Mouse (Mus musculus) neural tube, embryonic 15.5 days (tissue): ENCODE data around the gene Dap. TPM values are rescaled to one million over a fixed set of nuclear protein-coding genes. Genes with fewer than 3 reads are reported as not detected.
A peak's percentile ranks its signal among the peaks of the same experiment; 100 is the strongest.

Experiments
- ATAC-seq: fragments of 200-750 bp; cut with Nextera tagmentation; 2 replicates; pipeline ENCODE4 v1.8.0; 2017; ENCODE audit warnings: mild to moderate bottlenecking, moderate TSS enrichment, moderate library complexity; ENCODE audit not compliant: low FRiP score
- H3K27ac ChIP-seq: fragments of 300-500 bp; sonication (generic); replicated peaks from 2 replicates; pipeline ENCODE4 v1.5.1; 2015; ENCODE audit warnings: mild to moderate bottlenecking, inconsistent platforms
- H3K27me3 ChIP-seq: fragments of 300-500 bp; sonication (generic); replicated peaks from 2 replicates; pipeline ENCODE4 v1.6.1; 2015; ENCODE audit warnings: inconsistent platforms
- H3K36me3 ChIP-seq: fragments of 300-500 bp; sonication (generic); 2 replicates; pipeline ENCODE4 v1.6.1; 2015; ENCODE audit warnings: inconsistent platforms
- H3K4me1 ChIP-seq: fragments of 300-500 bp; sonication (generic); 2 replicates; pipeline ENCODE4 v1.6.1; 2015; ENCODE audit warnings: inconsistent platforms
- H3K4me2 ChIP-seq: fragments of 300-500 bp; sonication (generic); 2 replicates; pipeline ENCODE4 v1.6.1; 2015; ENCODE audit warnings: inconsistent platforms, mild to moderate bottlenecking, moderate library complexity
- H3K4me3 ChIP-seq: fragments of 300-500 bp; sonication (generic); replicated peaks from 2 replicates; pipeline ENCODE4 v1.5.1; 2015; ENCODE audit warnings: mild to moderate bottlenecking, inconsistent platforms
- H3K9ac ChIP-seq: fragments of 300-500 bp; sonication (generic); replicated peaks from 2 replicates; pipeline ENCODE4 v1.6.1; 2015; ENCODE audit warnings: mild to moderate bottlenecking, inconsistent platforms
- H3K9me3 ChIP-seq: fragments of 300-500 bp; sonication (generic); replicated peaks from 2 replicates; pipeline ENCODE4 v1.6.1; 2016; ENCODE audit warnings: inconsistent platforms
- WGBS: fragments of 180-500 bp; shearing (Covaris S2); methylation state at CpG from one replicate; pipeline ENCODE4 v1.1.7; 2015; ENCODE audit warnings: mixed read lengths; 5-methylcytosine and 5-hydroxymethylcytosine counted together
- polyA plus RNA-seq: library from polyadenylated mRNA; unstranded; fragments of >200 nt; fragmentation: Nextera tagmentation; extraction: Ambion mirVana; gene quantifications from 2 replicates; pipeline ENCODE4 v1.2.1, GENCODE M21; 2015

The Dap gene
- polyA plus RNA-seq, 1 experiment from 2014 or later, result 28.2 TPM

DNA sequence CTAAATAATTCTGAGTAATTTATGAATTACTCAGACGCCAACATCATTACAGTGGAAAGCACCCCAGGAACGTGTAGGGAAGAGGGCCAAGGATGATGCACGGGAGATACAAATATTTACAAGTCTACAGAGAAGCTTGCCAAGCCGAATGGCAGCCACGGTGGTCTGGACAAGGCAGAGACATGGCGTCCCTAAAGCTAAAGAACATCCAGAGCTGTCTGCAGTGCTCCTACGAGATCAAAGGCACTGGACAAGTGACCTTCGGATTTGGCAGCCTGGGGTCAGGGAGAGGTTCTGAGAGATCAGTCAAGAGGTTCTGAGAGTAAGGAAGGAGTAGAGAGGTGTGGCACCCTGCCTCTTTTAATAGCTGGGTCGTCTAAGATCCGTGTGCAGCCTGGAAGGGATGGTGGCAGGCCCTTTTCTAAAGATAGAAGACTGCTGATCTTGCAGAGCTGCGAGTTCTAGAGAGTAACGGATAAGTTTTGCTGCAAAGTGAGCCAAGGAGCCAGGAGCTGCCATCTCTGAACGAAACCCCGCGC lies 449 bp upstream of the Dap start:
- ATAC-seq, result peak; percentile 36
- Histone ChIP-seq H3K9ac (peak overlapping the region; percentile 80), H3K27ac (peak overlapping the region; percentile 76)

DNA sequence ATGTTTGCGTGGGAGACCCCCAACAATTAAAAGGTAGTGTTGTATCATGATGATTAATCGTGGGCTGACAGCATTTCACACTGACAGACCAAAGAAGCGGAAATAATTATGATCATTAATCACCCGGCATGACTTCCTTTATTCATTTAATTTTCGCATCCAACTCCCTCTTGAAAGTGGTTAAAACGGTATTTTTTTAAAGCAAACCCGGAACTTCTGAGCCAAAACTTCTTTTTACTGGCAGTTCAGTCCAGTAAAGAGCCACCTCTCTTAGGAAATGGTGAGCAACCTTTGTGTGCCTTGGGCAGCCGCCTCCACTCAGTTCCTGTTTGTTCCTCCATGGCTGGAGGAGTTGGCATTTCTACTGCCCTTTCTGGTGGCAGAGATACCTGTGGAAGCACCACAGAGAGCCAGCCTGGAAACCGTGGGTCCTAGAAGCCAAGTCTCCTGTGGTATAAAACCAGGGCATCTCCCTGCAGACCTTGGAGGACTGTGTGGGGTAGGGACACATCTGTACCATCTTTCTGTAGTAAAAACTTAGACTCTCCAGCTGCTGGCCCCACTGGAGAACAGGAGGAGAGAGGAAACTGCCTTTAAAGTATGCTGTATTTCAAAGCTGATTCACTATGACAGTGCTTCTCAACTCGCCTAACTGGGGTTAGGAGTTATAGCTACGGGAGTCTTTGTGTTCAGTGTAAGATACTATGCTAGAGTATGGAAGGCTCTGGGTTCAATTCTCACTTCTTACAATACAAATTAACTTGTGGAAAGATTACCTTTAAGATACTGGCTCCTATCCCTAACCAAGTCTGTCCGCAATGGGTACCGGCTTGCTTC lies 910 bp downstream of the Dap start:
- Histone ChIP-seq H3K9ac (peak overlapping the region; percentile 80), H3K9me3 (no peaks in the 10 kb centered on the region), H3K4me3 (peak overlapping the region; percentile 85), H3K27ac (peak overlapping the region; percentile 88), H3K27me3 (no peaks in the 10 kb centered on the region), H3K4me2 (peak overlapping the region; percentile 71), H3K4me1 (peaks cover 18% of the 10 kb centered on the region), H3K36me3 (no peaks in the 10 kb centered on the region)
- WGBS, result 33% methylated on average over 13 of the region's 13 CpGs
- ATAC-seq, result no peak

More for the DNA sequence above, 449 bp upstream of the Dap start:
- Histone ChIP-seq H3K4me2 (peak overlapping the region; percentile 71), H3K4me3 (peak overlapping the region; percentile 85), H3K27me3 (no peaks in the 10 kb centered on the region), H3K36me3 (no peaks in the 10 kb centered on the region), H3K4me1 (peaks cover 18% of the 10 kb centered on the region), H3K9me3 (no peaks in the 10 kb centered on the region)
- WGBS, result 42% methylated on average over 15 of the region's 15 CpGs

DNA sequence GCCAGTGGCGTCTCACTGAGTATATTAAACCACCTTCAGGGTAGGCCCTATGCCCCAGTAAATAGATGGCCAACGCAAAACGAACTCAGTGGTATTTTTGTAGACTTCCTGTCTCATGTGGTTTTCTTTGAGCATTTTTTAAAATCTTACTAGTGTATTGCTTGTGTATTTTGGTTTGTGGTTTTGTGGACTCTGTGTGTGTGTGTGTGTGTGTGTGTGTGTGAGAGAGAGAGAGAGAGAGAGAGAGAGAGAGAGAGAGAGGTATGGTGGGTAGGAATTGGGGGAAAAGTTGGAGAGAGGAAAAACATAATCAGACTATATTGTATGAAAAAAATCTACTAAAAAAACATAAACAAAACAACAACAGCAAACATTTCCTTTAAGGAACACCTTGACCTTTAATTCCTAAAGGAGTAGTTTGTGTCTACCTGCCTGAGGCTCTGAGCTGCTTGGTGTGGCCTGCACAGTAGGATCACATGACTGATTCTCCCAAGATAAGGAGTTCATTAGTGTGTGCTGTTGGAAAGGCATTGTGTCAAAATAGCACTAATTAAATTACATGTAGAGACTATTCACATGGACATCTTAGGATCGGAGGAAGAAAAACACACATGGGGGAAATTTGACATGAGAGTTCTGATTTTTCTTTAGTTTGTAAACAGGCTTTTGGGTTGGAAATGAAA lies 1.7 kb downstream of the Dap start:
- WGBS, result 83% methylated on average over 4 of the region's 4 CpGs
- H3K4me3 ChIP-seq, result peak overlapping the region; percentile 85; the same call in 1 of the 2 replicates

DNA sequence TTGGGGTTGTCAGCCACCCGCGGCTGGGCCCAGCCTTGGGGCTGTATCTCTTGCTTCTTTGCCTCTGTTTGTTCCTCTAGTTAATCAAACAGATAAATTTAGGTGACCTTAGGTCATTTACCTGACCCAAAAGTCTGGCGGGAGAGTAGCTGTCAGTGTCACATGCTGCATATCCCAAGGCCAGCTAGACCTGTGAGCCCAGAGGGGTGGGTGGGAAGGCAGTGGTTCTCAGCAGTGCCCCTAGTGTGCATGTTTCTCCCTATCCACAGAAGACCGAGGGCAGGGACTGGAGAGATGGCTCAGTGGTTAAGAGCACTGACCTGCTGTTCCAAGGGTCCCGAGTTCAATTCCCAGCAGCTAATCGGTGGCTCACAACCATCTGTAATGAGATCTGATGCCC lies 2.4 kb downstream of the Dap start:
- 77% methylated on average over 6 of the region's 6 CpGs for WGBS
- ATAC-seq, result no peak
- H3K36me3 ChIP-seq, result no peaks in the 10 kb centered on the region
- no peak overlapping the region for H3K9ac ChIP-seq
- no peaks in the 10 kb centered on the region for H3K9me3 ChIP-seq
- H3K27me3 ChIP-seq, result no peaks in the 10 kb centered on the region
- no peak overlapping the region for H3K4me3 ChIP-seq
- peaks cover 18% of the 10 kb centered on the region for H3K4me1 ChIP-seq
- H3K4me2 ChIP-seq, result no peak overlapping the region; the same call in 1 of the 2 replicates
- H3K27ac ChIP-seq, result no peak overlapping the region

More for the DNA sequence above, 1.7 kb downstream of the Dap start:
- peaks cover 18% of the 10 kb centered on the region for H3K4me1 ChIP-seq
- H3K27me3 ChIP-seq, result no peaks in the 10 kb centered on the region
- H3K36me3 ChIP-seq, result no peaks in the 10 kb centered on the region
- no peak overlapping the region for H3K27ac ChIP-seq
- no peak overlapping the region for H3K9ac ChIP-seq
- peak overlapping the region; percentile 71 for H3K4me2 ChIP-seq
- no peaks in the 10 kb centered on the region for H3K9me3 ChIP-seq
- ATAC-seq, result no peak

DNA sequence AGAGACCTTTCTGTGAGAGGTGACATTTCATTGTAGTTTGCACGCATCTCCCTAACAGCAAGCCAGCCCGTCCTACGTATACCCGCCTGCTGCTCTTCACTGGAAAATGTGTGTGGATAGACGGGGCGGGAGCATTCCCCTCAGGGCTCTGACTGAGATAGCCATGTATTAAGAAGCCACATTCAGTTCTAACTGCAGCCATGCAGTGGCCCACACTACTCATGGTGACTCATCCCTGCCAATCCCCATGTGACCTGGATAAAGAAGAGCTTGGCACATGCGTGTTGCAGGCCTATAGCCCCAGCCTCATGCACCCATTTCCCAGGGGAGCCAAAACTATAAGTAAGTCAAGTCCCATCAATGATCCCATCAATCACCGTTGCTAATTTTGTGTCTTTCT lies 3.7 kb downstream of the Dap start:
- no peaks in the 10 kb centered on the region for H3K36me3 ChIP-seq
- H3K4me2 ChIP-seq, result no peak overlapping the region
- H3K27ac ChIP-seq, result no peak overlapping the region
- H3K9ac ChIP-seq, result no peak overlapping the region
- WGBS, result 93% methylated on average over 8 of the region's 8 CpGs
- no peaks in the 10 kb centered on the region for H3K9me3 ChIP-seq
- ATAC-seq, result no peak
- peaks cover 18% of the 10 kb centered on the region for H3K4me1 ChIP-seq
- H3K27me3 ChIP-seq, result no peaks in the 10 kb centered on the region
- no peak overlapping the region for H3K4me3 ChIP-seq

DNA sequence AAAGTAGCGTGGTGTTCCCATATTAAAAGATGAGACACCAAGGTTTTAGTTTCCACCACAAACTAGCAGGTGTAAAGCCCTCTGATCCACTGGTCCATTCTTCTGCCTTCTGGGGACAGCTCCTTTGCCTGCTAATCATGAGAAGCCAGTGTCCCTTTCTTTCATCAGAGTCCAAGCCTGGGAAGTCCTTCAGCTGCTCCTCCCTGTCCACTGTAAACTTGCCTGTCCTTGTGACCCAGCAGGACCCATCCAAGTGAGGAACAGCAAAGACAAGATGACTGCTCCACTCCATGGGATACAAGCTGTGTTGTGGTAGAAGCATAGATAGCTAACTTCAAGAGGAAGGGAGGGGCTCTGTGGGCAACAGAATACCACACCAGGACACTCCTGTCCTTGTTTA lies 8.9 kb downstream of the Dap start:
- no peak overlapping the region for H3K27ac ChIP-seq
- H3K9ac ChIP-seq, result no peak overlapping the region
- H3K4me3 ChIP-seq, result no peak overlapping the region
- H3K27me3 ChIP-seq, result no peaks in the 10 kb centered on the region
- WGBS, result 100% methylated on average over 1 of the region's 1 CpGs
- no peak for ATAC-seq
- no peaks in the 10 kb centered on the region for H3K4me1 ChIP-seq
- H3K9me3 ChIP-seq, result no peaks in the 10 kb centered on the region
- H3K4me2 ChIP-seq, result no peak overlapping the region
- no peaks in the 10 kb centered on the region for H3K36me3 ChIP-seq

DNA sequence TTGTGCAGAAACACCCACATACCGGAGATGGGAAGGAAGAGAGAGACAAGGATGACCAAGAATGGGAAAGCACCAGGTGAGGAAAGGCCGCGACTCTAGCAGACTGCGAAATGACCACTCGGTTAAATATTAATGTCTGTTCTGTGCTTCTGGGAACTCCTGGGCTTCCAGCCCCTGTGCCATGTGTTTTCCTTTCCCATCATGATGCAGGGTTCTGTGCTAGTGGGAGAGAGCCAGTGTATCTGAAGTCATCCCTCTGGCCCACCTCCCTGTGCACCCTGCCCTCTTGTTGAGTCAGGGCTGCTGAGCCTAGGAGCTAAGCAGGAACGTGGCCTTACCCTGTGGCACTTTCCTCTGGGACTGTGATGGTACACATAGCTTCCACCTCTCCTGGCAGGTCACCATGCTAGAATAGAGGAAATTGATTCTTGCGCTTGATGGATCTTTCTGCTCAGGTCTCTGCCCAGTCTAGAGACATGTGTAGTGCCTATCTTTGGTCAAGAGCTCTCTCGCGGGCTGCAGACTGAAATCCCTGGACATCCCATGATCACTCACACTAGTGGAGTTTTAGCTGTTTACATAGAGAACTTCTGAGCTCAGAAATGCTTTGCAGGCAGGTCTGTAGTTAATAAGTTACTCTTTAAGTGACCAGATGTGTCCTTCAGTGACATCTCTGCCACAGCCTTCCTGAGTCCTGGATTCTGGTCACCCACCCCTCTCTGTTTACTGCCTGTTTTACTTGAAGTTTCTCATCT lies 11.9 kb downstream of the Dap start:
- H3K36me3 ChIP-seq, result no peaks in the 10 kb centered on the region

GRCm38 (mm10) chr15:31236549-31236907 lies 12.4 kb downstream of the Dap start:
- H3K27ac ChIP-seq, result no peak overlapping the region
- no peaks in the 10 kb centered on the region for H3K4me1 ChIP-seq
- H3K36me3 ChIP-seq, result no peaks in the 10 kb centered on the region
- ATAC-seq, result no peak
- no peak overlapping the region for H3K4me3 ChIP-seq
- H3K9me3 ChIP-seq, result no peaks in the 10 kb centered on the region
- H3K27me3 ChIP-seq, result no peaks in the 10 kb centered on the region
- H3K9ac ChIP-seq, result no peak overlapping the region
- 94% methylated on average over 9 of the region's 9 CpGs for WGBS
- H3K4me2 ChIP-seq, result no peak overlapping the region

More for the DNA sequence above, 11.9 kb downstream of the Dap start:
- H3K9me3 ChIP-seq, result no peaks in the 10 kb centered on the region
- WGBS, result 91% methylated on average over 9 of the region's 9 CpGs
- no peaks in the 10 kb centered on the region for H3K27me3 ChIP-seq
- H3K9ac ChIP-seq, result no peak overlapping the region
- no peak overlapping the region for H3K4me3 ChIP-seq
- H3K4me2 ChIP-seq, result no peak overlapping the region
- no peak overlapping the region for H3K27ac ChIP-seq
- H3K4me1 ChIP-seq, result no peaks in the 10 kb centered on the region
- no peak for ATAC-seq

GRCm38 (mm10) chr15:31237368-31237767 lies 13.3 kb downstream of the Dap start:
- H3K9me3 ChIP-seq, result no peaks in the 10 kb centered on the region
- H3K27ac ChIP-seq, result no peak overlapping the region
- 0 out of 2 replicates have a peak, but pooled peaks cover 2% of the 10 kb centered on the region for H3K36me3 ChIP-seq
- no peak overlapping the region for H3K4me3 ChIP-seq
- no peak overlapping the region for H3K4me2 ChIP-seq
- no peak for ATAC-seq
- 87% methylated on average over 11 of the region's 11 CpGs for WGBS
- no peak overlapping the region for H3K9ac ChIP-seq
- H3K4me1 ChIP-seq, result no peaks in the 10 kb centered on the region
- H3K27me3 ChIP-seq, result no peaks in the 10 kb centered on the region

DNA sequence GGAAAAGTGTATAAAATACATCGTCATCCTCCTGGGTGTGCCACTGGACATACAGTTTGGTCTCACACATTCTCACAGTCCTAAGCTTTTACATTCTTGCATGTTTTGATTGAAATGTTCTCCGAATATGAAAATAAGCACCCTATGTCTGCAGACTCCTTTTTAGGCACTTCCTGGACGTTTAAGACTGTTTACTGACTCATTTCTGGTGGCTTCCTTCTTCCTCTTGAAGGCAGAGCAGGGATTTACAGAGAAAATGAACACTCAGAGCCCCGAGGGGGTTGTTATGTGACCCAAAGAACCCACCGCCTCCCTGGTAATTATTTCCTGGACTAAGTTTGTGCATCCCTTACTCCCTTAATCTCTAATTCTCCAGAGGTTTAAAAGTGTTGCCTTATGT lies 13.8 kb downstream of the Dap start:
- Histone ChIP-seq H3K27me3 (no peaks in the 10 kb centered on the region), H3K9ac (no peak overlapping the region), H3K9me3 (no peaks in the 10 kb centered on the region), H3K36me3 (0 out of 2 replicates have a peak, but pooled peaks cover 2% of the 10 kb centered on the region), H3K4me2 (no peak overlapping the region), H3K4me3 (no peak overlapping the region), H3K4me1 (no peaks in the 10 kb centered on the region), H3K27ac (no peak overlapping the region)
- ATAC-seq, result no peak
- 75% methylated on average over 5 of the region's 5 CpGs for WGBS

- Histone ChIP-seq H3K36me3 (0 out of 2 replicates have a peak, but pooled peaks cover 2% of the 10 kb centered on the region), H3K9me3 (no peaks in the 10 kb centered on the region), H3K27me3 (no peaks in the 10 kb centered on the region), H3K27ac (no peak overlapping the region), H3K4me1 (no peaks in the 10 kb centered on the region), H3K4me2 (no peak overlapping the region), H3K4me3 (no peak overlapping the region), H3K9ac (no peak overlapping the region)
- no peak for ATAC-seq
- WGBS, result 74% methylated on average over 11 of the region's 11 CpGs
Observed at GRCm38 (mm10) chr15:31238611-31239010, 14.5 kb downstream of the Dap start.
